Mouse (Mus musculus) yolk sac, embryonic 10.5 days (tissue): ENCODE data around the gene Fam170b.

Experiments used
- DNase-seq: peaks from one replicate; pipeline ENCODE4 v3.0.0-alpha.2; 2017; ENCODE audit warnings: low spot score

Gene Fam170b

DNA sequence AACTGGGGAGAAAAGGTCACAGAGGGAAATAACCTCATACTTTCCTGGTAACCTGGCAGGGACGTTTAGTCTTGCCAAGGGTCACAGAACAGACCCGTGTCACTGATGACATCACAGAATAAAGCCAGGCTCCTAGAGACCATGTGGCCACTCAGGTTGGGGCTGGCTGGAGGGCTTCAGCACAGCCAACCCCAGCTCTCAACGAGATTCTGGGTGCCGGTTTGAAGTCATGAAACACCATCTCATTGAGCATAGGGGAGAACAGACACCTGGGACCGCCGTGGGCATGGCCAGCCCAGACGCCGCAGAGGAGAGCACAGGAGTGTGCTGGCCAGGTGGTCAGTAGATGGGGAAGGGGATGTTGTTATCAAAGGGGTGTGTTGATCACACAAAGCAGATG is at the start of gene Fam170b:
Fam170b (plus strand) TSS at position 116 of the 400 bp plus-strand sequence.
- no peak for DNase-seq

DNA sequence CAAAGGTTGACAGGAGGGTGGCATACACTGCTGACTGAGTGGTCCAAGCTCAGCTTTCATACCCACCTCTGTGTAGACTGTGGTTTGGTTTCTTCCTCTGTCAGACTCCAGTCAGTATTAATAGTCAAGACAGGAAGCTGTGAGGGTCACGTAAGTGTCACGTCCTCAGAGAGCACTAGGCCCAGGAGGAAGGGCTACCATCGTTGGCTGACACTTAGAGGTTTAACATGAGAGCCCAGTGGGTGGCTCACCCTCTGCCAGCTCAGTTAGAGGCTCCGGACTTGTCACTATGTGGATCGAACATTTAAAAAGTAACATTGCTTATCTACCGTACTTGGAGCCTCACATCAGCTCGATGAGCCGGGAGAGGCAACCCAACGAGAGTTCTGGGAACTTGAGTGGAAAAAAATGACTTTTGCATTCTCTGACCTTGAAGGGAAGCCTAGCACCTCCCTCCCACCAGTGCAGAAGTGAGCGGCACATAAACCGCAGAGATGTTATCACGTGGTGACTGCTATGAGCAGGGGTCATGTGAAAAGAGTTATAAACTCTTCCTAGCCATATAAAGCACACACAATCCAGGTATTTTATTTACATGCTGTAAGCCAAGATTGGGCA is 49.5 kb upstream of the Fam170b start:
- DNase-seq: no peak

DNA sequence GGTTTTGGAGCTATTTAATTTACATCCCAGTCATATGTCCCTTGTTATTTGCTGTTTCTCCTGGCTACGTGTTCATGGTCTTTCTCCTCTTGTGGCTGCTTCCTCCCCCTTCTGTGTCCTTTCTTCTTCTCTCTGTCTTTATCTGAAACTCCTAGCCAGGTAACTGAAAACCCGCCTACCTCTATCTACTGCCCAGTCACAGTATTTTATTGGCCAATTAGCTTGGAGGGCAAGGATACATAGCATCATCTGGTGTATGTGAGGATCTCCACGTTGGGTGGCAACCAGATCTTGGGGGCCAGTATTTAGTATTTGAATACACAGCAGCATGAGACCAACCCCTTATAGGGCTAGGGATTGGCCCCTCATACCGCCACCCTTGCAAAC is 49.0 kb upstream of the Fam170b start:
- no peak for DNase-seq

DNA sequence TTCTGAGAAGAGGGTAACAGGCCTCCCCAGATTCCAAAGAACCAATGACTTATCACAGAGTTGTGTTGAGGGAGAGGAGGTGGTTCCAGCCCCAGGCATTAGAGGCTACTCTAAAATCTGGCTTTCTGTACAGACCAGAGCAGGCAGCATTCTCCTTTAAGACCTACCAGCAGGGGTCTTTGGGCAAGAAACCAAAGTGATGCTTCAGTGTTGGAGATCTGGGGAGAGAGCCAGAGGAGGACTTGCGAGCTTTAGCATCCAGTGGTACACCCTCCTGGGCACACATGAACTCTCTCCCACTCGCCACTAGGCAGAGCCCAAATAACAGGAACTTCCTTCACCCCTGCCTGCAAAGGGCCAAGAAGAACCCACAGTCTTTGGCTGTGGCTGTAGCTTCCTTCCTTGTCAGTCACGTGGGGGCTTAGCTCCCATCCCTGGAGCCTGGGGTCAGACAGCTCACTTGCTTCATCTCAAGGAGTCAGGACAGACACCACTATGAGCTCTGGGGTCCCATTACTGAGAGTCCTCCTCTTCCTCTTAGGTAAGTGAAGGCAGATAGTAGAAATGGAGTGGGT is 48.1 kb upstream of the Fam170b start, which contains the start of gene Tmem273:
Tmem273 (plus strand) TSS at position 408 of the 575 bp plus-strand sequence.
- no peak for DNase-seq

DNA sequence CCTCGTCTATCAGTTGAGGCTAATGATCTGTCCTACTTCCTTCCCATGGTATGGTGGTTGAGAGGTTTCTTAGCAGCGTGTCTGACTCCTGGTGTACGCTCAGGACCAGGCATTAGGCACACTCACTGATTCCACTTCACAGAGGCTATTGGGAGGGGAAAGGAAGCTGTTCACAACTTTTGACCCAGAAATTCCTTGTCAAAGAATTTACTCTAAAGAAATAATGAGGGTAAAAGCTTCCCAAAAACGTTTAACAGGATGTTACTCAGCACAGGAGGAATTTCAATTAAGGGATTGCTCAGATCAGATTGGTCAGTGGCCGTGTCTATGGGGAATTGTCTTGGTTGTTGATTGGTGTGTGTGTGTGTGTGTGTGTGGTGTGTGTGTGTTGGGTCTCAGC is 46.1 kb upstream of the Fam170b start:
- no peak for DNase-seq

DNA sequence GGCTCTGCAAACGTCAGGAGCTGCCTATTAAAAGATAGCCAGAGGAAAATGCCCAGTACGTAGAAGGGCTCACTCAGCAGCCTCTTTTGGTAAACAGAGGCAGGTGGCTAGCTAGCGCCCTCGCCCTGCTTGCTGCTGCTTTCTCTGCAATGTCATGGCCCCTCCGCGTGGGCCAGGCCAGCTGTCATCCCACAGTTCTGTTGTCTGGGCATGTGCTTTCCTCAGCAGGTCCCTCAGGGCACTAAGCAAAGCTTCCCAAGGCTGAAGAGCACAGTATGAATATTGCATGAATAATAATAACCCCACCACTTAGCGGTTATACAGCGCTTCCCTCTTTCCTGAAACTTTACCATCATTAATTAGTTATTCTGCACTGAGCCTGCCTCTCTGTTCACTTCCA is 37.4 kb upstream of the Fam170b start:
- DNase-seq: no peak

DNA sequence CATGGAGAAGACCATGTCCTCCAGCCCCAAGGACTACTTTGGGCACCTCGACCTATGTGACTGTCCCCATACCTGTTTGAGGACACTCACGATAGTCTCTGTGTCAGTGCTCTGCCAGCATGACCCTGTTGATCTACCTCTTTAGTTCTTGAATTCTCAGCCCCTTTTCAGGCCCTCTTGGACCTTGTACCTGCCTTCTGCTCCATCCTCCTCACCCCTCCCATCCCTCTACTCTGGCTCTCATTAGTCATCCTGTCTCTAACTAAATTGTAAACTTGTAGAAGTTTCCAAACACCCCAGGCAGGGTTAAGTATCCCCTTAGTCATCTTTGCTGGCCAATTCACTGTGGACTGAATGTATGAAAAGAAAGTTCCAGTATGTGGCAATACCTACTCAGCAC is 36.0 kb upstream of the Fam170b start:
- no peak for DNase-seq

DNA sequence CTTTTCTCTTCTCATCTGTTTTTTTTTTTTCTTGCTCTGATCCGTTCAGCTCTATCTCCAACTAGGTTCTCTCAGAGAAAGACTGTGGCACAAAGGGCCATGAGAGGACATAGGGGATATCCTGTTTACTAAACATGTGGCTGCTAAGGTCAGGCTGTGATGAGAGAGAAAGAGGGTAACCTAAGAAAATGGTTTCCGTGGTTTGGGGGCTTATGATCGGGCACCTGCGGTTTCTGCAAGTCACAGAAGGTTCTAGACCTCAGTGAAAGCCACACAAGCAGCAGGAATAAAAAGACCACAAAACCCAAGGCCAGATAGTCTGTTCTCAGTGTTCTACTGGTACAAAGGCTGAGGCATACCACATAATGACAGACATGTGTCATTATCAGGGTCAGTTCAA is 35.4 kb upstream of the Fam170b start:
- DNase-seq: no peak

DNA sequence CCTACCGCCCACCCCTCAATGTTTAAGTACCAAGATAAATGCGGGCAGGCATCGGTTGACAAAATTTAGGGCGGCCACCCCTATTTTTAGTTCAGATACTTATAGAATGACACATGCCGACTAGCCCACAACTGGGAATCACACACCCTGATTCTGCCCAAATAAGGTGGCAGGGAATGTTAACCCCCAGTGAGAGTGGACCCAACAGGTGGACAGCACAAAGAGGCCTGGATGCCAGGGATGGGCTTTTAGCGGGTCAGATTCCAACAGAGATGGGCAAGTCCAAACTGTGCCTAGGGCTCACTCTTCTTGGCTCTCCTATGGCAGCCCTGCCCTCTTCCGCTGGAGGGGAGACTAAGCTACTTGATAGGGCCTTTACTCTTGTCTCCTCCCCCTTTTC is 33.7 kb upstream of the Fam170b start:
- no peak for DNase-seq

DNA sequence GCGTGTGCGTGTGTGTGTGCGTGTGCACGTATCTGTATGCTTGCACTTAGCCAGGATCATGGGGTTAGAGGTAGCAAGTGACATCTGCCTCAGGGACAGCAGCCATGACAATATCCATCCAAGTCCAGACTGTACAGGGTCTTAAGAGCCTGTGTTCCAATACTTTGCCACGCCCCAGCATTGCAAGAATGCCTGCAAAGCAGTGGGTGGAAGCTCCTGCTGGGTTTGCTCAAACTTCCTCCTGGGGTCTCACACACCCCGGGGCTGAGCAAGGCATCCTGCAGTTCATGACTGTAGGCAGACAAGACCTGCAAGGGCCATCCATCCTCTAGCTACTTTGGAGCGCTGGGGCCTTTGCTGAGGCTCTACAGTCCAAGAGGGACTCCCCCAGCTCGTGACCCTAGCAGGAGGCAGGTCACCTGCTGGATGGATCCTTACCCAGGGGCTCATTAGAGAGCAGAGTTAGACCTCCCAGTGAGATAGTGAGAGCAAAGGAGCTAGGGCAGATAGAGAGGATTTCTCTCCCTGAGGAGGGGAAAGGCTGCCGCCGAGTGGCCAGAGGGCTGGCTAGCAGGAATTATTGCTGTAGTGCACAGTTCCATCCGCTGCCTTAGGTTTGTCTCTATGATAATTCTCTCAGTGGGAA is 32.6 kb upstream of the Fam170b start:
- no peak for DNase-seq

DNA sequence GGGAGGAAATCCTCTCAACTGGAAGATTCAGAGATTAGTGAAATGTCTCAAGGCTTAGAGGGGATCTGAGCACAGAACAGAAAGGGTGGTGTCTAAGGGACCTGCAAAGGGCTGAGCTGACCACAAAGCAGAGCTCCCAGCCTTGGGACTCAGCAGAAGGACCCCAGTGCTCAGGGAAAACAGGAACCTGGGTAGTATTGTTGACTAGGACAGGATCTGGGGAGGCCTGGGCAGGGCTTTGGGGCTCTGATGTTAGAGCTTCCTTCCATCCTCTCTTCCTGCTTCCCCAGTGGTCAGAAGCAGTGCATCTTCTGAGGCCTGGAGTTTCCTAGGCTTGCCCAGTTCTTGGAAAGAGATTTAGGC is 32.1 kb upstream of the Fam170b start:
- no peak for DNase-seq

DNA sequence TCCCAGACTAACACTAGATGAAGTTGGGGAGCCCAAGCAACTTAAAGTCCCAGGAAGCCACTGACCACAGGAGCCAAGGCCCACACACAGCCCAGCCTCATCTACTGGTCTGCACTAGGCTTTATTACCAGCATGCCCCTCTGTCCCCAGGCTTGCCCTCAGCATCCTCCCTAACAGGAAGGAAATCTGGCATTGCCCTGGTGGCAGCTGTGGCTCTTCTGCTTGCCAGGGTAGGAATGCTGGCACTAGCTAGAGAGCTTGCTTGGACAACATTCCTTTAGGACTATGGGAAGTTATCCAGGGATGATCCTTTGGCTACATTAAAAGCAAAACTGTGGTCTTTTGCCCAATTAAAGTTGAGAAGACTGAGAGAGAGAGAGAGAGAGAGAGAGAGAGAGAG is 23.7 kb upstream of the Fam170b start:
- DNase-seq: no peak

DNA sequence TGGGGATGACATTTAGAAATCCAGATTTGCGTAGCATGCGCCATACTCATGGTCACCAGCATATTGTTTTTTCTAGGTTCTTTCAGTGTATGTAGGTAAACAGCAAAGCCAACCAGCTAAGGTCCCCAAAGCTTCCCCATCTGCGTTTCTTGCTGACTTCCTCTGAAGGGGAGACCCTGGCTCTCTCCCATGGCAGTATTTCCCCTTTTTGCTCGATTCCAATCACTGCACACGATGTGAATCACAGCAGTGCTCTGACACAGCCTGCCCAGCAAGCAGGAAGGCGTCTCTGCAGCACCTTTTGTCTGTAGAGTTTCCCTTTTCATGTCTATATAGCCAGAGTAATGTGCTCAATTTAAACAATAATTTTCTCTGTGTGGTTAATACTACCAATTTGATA is 21.3 kb upstream of the Fam170b start:
- DNase-seq: no peak

DNA sequence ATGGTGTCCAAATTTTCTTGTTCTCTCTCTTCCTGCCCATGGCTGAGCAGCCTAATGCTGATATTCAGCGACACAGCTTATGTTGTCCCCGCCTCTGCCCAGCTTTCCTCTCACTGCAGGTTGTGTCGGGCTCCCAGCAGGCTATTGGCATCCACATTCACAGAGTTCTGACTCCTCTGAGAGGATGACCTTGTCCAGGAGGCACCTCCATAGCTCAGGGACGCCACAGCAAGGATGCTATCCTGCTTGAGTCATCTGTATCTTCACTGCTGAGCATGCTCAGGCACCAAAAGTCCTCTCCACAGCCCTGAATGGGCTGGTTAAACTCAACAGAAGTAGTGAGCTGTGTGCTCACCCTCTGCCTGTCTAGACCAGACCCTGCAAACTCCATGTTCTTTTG is 18.8 kb upstream of the Fam170b start:
- DNase-seq: no peak

DNA sequence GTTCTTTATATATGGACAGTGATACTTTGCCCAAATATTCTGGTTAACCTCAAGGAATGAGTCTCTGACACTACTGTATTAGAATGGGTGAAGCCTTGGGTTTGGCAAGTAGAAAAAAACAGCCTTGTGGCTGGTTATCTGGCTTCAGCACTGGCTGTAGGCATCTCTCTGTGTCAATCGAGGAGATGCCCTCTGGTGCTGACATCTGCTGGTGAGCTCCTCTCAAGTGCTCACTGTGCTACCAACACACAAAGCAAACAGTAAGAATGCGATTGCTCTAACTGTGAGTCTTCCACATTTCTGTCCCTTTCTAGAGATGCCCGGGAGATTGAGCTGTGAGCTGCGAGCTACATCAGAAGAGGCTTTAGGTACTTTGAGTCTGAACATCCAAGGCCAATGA is 17.2 kb upstream of the Fam170b start:
- DNase-seq: no peak

DNA sequence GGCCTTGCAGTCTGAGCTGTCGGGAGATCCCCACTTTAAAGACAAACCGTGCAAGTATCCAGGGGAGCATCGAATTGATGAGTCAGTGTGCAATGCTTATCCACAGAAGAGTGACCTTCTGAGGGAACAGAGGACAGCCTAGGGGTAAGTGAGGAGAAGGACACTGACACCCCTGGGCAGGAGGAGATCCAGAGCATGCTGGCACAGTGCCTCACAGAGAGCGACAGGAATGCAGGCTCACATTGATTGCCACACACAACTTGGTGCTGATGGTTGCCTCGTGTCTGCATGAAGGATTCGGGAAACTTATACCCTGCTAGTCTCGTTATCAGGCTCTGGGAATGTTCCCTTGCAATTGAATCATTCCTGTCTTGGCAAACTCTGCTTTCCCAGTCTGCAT is 16.5 kb upstream of the Fam170b start:
- DNase-seq: no peak

DNA sequence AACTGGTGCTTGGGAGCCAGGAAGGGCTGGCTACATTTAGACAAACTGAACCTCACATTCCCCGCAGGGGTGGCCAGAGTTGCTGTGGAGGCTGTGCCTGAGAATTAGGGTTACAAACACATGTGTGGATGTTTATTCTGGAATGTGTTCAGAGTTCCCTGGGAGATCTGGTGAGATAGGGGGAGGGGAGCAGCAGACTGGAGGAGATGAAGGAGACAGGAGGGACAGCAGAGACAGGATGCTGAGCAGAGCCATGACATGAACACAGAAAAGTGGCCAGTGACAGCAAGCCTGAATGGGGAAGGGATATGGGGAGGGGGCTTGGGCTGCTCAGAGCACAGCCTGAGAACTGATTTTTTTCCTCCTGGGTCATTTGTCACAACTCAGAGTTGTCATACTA is 14.5 kb upstream of the Fam170b start:
- no peak for DNase-seq

DNA sequence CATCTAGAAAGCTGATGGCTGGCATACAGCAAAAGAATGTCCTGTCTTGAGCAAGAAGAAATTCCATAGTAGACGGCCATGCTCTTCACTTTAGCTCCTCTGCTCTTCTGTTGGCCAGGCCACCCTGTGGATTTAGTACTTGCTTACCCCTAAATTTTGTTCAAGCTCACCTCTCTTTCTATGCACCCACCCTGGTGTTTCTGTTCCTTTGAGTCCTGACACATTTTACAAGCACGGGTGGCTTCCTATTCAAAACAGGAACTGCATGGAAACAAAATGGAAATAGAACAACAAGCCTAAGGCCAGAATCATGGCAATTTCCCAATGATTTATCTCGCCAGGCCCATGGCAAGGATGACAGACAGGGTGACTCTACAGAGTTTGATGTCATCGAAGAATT is 10.9 kb upstream of the Fam170b start:
- no peak for DNase-seq

DNA sequence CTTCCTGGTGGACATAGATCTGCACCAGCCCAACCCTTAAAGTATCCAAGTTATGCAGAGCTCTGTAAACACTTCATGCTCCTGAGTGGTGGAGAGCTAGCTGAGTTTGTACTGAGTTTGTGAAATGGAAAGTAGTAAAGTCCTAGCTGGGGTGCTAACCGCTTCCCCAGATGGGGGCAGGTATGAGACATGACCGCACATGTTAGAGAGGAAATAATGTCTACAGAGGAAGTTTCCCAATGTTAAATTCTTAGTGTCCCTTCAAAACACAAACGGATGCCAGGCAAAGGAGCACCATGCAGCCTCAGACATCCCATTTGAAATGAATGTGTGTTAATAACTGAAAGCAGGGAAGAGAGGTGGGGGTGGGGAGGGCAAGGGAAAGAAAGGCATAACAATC is 9.9 kb upstream of the Fam170b start:
- DNase-seq: no peak

DNA sequence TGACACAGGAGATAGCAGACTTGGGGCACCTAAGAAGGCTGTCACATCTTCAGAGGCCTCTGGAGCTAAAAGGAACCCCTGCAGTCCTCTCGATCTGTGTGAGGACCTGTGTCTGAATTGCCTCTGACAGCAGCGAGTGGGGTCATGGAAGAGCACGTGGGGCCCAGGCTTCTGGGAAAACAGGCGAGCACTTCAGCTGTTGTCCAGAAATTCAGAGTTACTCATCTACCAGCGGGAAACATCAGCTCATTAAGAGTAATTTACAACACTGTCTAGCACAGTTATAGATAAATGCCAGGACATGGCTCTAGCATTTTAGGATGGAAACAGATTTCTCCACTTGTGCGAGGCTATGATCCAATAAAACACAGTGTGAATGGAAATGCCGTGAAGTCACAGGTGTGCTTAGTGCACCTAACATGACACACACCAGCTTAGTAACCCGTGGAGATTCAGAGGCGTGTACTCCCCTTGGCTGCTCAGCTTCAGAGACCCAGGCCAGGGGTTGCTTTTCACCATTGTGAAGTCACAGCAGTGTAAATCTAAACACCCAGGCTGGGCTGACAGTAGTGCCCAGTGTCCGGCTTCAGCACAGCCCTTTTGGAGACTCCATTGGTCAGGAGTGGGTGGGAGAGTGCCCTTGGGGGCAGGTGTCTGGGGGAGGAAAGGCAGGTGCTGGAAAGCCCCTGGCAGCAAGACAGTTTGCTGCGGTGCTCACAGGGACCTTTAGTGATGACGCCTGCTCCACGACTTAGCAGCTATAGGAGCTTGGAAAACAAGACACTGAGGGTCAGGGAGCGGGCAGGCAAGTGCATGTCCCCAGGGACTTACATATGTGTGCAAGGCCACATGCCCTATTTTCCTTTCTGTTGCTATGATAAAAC is 9.3 kb upstream of the Fam170b start:
- DNase-seq: no peak

DNA sequence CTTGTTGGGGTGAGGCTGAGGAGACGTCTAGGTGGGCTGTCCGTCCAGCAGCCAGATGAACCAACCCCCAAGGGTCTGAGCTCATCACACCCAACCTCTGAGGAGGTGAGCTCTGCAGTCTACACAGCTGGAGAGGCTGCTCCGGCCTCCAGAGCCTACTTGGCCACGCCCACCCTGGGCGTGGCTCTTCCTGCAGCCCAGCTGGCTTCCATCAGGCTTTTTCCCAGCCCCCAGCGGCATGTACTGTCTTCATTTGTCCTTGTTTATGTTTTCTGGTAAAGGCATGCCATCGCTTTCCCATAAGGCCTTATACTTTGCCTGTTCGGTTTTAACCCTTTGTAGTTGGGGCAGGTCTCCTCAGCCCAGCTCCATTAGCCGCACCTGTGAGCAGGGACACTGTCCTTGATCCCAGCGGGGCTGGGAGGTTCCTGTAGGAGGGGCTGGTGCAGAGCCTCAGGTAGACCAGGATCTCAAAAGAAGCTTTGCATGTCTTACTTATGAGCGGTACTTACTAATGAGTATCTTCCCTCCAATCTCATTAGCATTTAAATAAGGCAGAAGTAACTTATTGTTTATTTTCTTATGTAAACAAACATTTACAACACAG is 8.2 kb upstream of the Fam170b start:
- peak; percentile 77 for DNase-seq

DNA sequence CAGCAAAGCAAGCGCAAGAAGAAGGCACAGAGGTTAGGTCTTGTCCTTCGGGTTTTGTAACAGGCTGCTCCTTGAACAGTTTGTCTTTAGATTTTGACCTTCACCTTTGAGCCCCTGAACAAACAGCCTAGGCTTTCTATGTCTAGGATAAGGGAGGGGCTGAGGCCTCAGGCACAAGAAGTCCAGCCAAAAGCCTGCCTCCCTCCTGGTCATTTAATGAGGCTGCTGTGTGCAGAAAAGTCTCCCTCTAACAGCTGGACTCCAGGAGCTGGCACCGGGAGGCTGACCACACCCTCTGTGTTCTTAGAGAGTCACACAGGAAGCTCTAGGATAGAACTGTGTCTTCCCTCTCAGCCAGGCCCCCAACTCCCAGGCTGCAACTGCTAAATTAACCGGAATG is 6.6 kb upstream of the Fam170b start:
- peak; percentile 30 for DNase-seq
